Mouse (Mus musculus) CH12.LX (cell line): ENCODE measurements around the gene Pirt. TPM values are rescaled to one million over a fixed set of nuclear protein-coding genes. Genes with fewer than 3 reads are reported as not detected.

Source experiments
- DNase-seq: peaks from one replicate; pipeline ENCODE4 v3.0.0-alpha.2; 2013; ENCODE audit errors: extremely low read depth
- H3K27ac ChIP-seq: 2 replicates; pipeline ENCODE4 v1.5.1; 2012; ENCODE audit warnings: low read depth, mild to moderate bottlenecking, control low read depth, moderate library complexity; ENCODE audit not compliant: insufficient read depth
- H3K27me3 ChIP-seq: replicated peaks from 2 replicates; pipeline ENCODE3; 2012; ENCODE audit warnings: inconsistent platforms
- H3K36me3 ChIP-seq, 2 experiments: replicated peaks in 1 of 2; 2 replicates each; pipeline versions ENCODE3 to v1.6.1; 2012; ENCODE audit warnings: inconsistent platforms in 1 of 2, low read length in 1 of 2, mild to moderate bottlenecking in 1 of 2, mixed read lengths in 1 of 2, moderate library complexity in 1 of 2; ENCODE audit not compliant: control insufficient read depth in 1 of 2, insufficient read depth in 1 of 2
- H3K4me1 ChIP-seq, 2 experiments: 2 replicates each; pipeline ENCODE4 v1.6.1; 2012; ENCODE audit warnings: inconsistent platforms in 1 of 2, moderate library complexity in 1 of 2; ENCODE audit not compliant: insufficient read depth in 2 of 2, control insufficient read depth in 1 of 2
- H3K4me2 ChIP-seq: 2 replicates; pipeline ENCODE4 v1.6.1; 2012; ENCODE audit warnings: low read depth, mild to moderate bottlenecking, control low read depth; ENCODE audit not compliant: poor library complexity, insufficient read depth, severe bottlenecking
- H3K4me3 ChIP-seq, 3 experiments: fragments of 150-350 bp in 1 of 3; sonication (generic) in 1 of 3; replicated peaks in 1 of 3; 2 replicates each; pipeline versions ENCODE3 to v1.5.1; 2011 to 2012; ENCODE audit warnings: low read depth in 2 of 3, low read length in 2 of 3, mild to moderate bottlenecking in 2 of 3, moderate library complexity in 2 of 3, control low read depth in 1 of 3, improper control_type of control experiment in 1 of 3, inconsistent platforms in 1 of 3, mixed read lengths in 1 of 3; ENCODE audit not compliant: poor library complexity in 1 of 3
- H3K79me2 ChIP-seq: replicated peaks from 2 replicates; pipeline ENCODE4 v1.6.1; 2012; ENCODE audit warnings: mild to moderate bottlenecking, moderate library complexity; ENCODE audit not compliant: control insufficient read depth, poor library complexity, insufficient read depth, severe bottlenecking; ENCODE audit errors: extremely low read depth
- H3K9ac ChIP-seq: 2 replicates; pipeline ENCODE4 v1.6.1; 2012; ENCODE audit warnings: low read depth, mild to moderate bottlenecking, control low read depth, moderate library complexity; ENCODE audit not compliant: insufficient read depth
- H3K9me3 ChIP-seq: replicated peaks from 2 replicates; pipeline ENCODE3; 2012; ENCODE audit warnings: low read length, inconsistent platforms, mixed read lengths
- E2F4 ChIP-seq: IDR thresholded peaks from 2 replicates; pipeline ENCODE4 v1.6.1; 2011; ENCODE audit warnings: low read depth, low read length, improper control_type of control experiment; ENCODE audit not compliant: insufficient replicate concordance
- ELF1 ChIP-seq: IDR thresholded peaks from 2 replicates; pipeline ENCODE4 v1.6.1; 2014; ENCODE audit warnings: low read depth, mild to moderate bottlenecking, inconsistent platforms, low read length, improper control_type of control experiment
- EP300 ChIP-seq: IDR thresholded peaks from 2 replicates; pipeline ENCODE4 v1.6.1; 2011; ENCODE audit warnings: low read length, improper control_type of control experiment
- IRF4 ChIP-seq: IDR thresholded peaks from 2 replicates; pipeline ENCODE4 v1.6.1; 2014; ENCODE audit warnings: low read depth, mild to moderate bottlenecking, inconsistent platforms, low read length, improper control_type of control experiment
- MAFK ChIP-seq: IDR thresholded peaks from 2 replicates; pipeline ENCODE4 v1.6.1; 2011; ENCODE audit warnings: low read length, improper control_type of control experiment; ENCODE audit not compliant: insufficient replicate concordance
- MAZ ChIP-seq: IDR thresholded peaks from 2 replicates; pipeline ENCODE4 v1.6.1; 2012; ENCODE audit warnings: low read depth, mild to moderate bottlenecking, inconsistent platforms, low read length, improper control_type of control experiment, moderate library complexity
- MXI1 ChIP-seq: IDR thresholded peaks from 2 replicates; pipeline ENCODE4 v1.6.1; 2011; ENCODE audit warnings: mild to moderate bottlenecking, low read depth, low read length, improper control_type of control experiment
- POLR2AphosphoS2 ChIP-seq: IDR thresholded peaks from 2 replicates; pipeline ENCODE4 v1.6.1; 2011; ENCODE audit warnings: low read depth, low read length, improper control_type of control experiment
- SIN3A ChIP-seq: IDR thresholded peaks from 2 replicates; pipeline ENCODE4 v1.6.1; 2012; ENCODE audit warnings: low read length, improper control_type of control experiment, inconsistent platforms
- TCF12 ChIP-seq: IDR thresholded peaks from 2 replicates; pipeline ENCODE4 v1.6.1; 2014; ENCODE audit warnings: low read depth, mild to moderate bottlenecking, inconsistent platforms, low read length, improper control_type of control experiment
- ZC3H11A ChIP-seq: IDR thresholded peaks from 2 replicates; pipeline ENCODE4 v1.6.1; 2012; ENCODE audit warnings: low read depth, mild to moderate bottlenecking, inconsistent platforms, low read length, improper control_type of control experiment
- dilution Hi-C: fragments of 300-500 bp; cut with MboI; formaldehyde crosslinking; loops from 2 replicates; pipeline ENCODE4 v1.14.3; 2020; ENCODE audit warnings: low sequenced_read_pairs; ENCODE audit not compliant: extremely low pct_unique_long_range_greater_than_20kb, extremely low pct_ligation_motif_present
- in situ Hi-C: fragments of 300-500 bp; cut with MboI; formaldehyde crosslinking; loops from 3 replicates; pipeline ENCODE4 v1.14.3; 2019; ENCODE audit warnings: low sequenced_read_pairs, low pct_ligation_motif_present, low pct_unique_long_range_greater_than_20kb, mixed read lengths
- polyA plus RNA-seq: library from polyadenylated mRNA; unstranded; fragments of >175 nt; gene quantifications from 2 replicates; pipeline ENCODE4 v1.2.1, GENCODE M21; 2012; ENCODE audit warnings: low read depth; ENCODE audit not compliant: insufficient read length
- total RNA-seq, 2 experiments: library from RNA; depleted of rRNA; stranded (reverse); fragments of 300-350 nt in 1 of 2; fragments of >200 nt in 1 of 2; gene quantifications; 2 replicates each; pipeline ENCODE4 v1.2.3; 2012 to 2014

Gene Pirt
- total and polyA plus RNA-seq, 3 experiments = not detected

DNA sequence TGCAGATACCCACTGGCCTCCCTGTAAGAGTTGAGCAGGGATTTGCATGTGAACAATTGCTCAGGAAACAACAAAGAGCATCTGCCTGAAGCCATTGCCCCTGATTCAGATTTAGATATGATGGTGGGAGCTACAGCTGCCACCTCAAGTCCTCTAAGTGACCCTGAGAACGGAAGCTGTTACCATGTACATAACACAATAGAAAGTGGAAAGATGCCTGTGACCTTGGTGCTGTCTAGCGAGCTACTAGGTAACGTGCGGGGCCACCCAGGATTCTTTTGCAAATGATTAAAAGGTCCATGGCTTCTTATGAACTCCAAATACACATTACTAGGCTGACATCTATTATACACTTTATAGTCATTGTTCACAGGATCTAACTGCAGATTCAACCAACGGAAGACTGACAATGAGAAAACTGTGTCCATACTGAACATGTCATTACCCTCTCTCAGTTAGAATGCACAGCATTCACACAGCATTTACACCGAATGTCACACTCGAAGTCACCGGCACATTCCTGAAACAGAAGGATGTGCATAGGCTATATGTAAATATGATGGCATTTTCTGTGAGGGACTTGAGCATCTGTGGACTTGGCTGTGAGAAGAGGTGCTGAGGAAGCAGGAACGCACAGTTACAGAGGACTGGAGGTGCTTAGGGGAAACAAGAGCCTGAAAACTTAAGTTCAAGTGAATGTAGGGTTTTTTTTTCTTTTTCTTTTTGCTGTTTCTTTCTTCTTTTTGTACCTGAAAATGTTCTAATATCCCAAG is 21.2 kb downstream of the Pirt start:
- Histone ChIP-seq H3K9me3 (no peaks in the 10 kb centered on the region), H3K36me3 (no peaks in the 10 kb centered on the region), H3K4me3 (no peak overlapping the region), H3K4me2 (no peak overlapping the region; the same call in 1 of the 2 replicates), H3K9ac (no peak overlapping the region), H3K79me2 (no peaks in the 10 kb centered on the region), H3K4me1 (no peaks in the 10 kb centered on the region), H3K27me3 (peaks cover 69% of the 10 kb centered on the region), H3K27ac (no peak overlapping the region)
- no peak for DNase-seq
- in situ Hi-C loops (no loop called here), dilution Hi-C loops (no loop called here)
- TF ChIP-seq E2F4 = no peak
- TF ChIP-seq ZC3H11A = no peak
- no peak for TF ChIP-seq TCF12
- TF ChIP-seq POLR2AphosphoS2 = no peak
- no peak for TF ChIP-seq ELF1
- no peak for TF ChIP-seq MAFK
- no peak for TF ChIP-seq SIN3A
- no peak for TF ChIP-seq MXI1
- no peak for TF ChIP-seq EP300

GRCm38 (mm10) chr11:66934428-66935173 is 22.8 kb downstream of the Pirt start:
- no peak overlapping the region for H3K4me3 ChIP-seq
- no peak for TF ChIP-seq MAZ
- TF ChIP-seq IRF4 = no peak
- dilution Hi-C loops = no loop called here

GRCm38 (mm10) chr11:66942011-66942410 is 30.2 kb downstream of the Pirt start:
- Histone ChIP-seq H3K27me3 (peaks cover 45% of the 10 kb centered on the region), H3K4me3 (no peak overlapping the region), H3K27ac (no peak overlapping the region), H3K4me1 (no peaks in the 10 kb centered on the region; a peak in 1 of 4 replicates), H3K9ac (no peak overlapping the region), H3K9me3 (no peaks in the 10 kb centered on the region), H3K79me2 (no peaks in the 10 kb centered on the region), H3K36me3 (no peaks in the 10 kb centered on the region), H3K4me2 (no peak overlapping the region)
- DNase-seq = no peak
- dilution Hi-C loops (no loop called here), in situ Hi-C loops (no loop called here)
- TF ChIP-seq ZC3H11A = no peak

More at GRCm38 (mm10) chr11:66934428-66935173, 22.8 kb downstream of the Pirt start:
- Histone ChIP-seq H3K36me3 (no peaks in the 10 kb centered on the region), H3K9ac (no peak overlapping the region), H3K9me3 (no peaks in the 10 kb centered on the region), H3K27ac (no peak overlapping the region), H3K4me1 (no peaks in the 10 kb centered on the region), H3K79me2 (no peaks in the 10 kb centered on the region), H3K4me2 (no peak overlapping the region), H3K27me3 (peaks cover 61% of the 10 kb centered on the region)
- in situ Hi-C loops = no loop called here
- no peak for DNase-seq
